Mouse (Mus musculus): ENCODE results near the gene Gm20388.

DNA sequence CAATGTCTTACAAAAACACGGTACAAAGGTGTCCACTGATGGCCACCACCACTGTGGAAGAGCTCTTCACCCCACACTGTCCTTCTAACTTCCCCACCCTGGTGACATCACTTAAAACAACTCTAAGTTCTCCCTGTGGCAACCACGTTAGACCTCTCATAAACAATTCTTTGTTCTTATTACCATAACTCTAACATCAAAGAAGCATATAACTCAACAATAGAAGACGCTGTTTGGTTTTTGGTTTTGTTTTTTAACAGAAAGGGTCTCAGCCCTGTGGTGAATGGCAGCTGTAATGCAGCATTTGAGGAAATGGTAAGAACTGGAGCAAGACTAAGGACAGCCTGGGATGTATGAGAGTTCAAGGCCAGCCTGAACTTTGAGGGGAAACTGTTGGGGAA is 3115.3 kb downstream of the Gm20388 start:
- TF ChIP-seq GATA1 (IDR thresholded peaks at IDR 0.05; ENCODE audit: low read length) (no peak), TAL1 (IDR thresholded peaks at IDR 0.05; ENCODE audit: low read length) (no peak)

Data from erythroblast, embryonic 14.5 days (primary cell).